Mouse (Mus musculus) intestine, postnatal 0 days (tissue): ENCODE results near the gene Gm13043. TPM values are rescaled to one million over a fixed set of nuclear protein-coding genes. Genes with fewer than 3 reads are reported as not detected.
"Not testable (repeated sequence)": the region's sequence is repeated elsewhere in the genome, so short reads cannot be mapped to it uniquely, and the experiment has no call there.

Experiments
- ATAC-seq: fragments of 200-750 bp; cut with Nextera tagmentation; 2 replicates; pipeline ENCODE4 v1.8.0; 2017; ENCODE audit warnings: mild to moderate bottlenecking, moderate TSS enrichment, moderate library complexity
- H3K27ac ChIP-seq: fragments of 300-500 bp; sonication (generic); 2 replicates; pipeline ENCODE4 v1.5.1; 2014; ENCODE audit warnings: mild to moderate bottlenecking, low read depth, low read length, moderate library complexity
- H3K27me3 ChIP-seq: fragments of 300-500 bp; sonication (generic); replicated peaks from 2 replicates; pipeline ENCODE4 v1.6.1; 2014; ENCODE audit warnings: low read length, mixed read lengths; ENCODE audit not compliant: control insufficient read depth, insufficient read depth
- H3K36me3 ChIP-seq: fragments of 300-500 bp; sonication (generic); 2 replicates; pipeline ENCODE4 v1.6.1; 2014; ENCODE audit warnings: mild to moderate bottlenecking, moderate library complexity; ENCODE audit not compliant: control insufficient read depth, insufficient read depth
- H3K4me1 ChIP-seq: fragments of 300-500 bp; sonication (generic); replicated peaks from 2 replicates; pipeline ENCODE4 v1.6.1; 2014; ENCODE audit warnings: antibody characterized with exemption, low read length, mixed read lengths; ENCODE audit not compliant: control insufficient read depth, insufficient read depth
- H3K4me2 ChIP-seq: fragments of 300-500 bp; sonication (generic); replicated peaks from 2 replicates; pipeline ENCODE4 v1.6.1; 2014; ENCODE audit warnings: low read depth, mild to moderate bottlenecking, moderate library complexity
- H3K4me3 ChIP-seq: fragments of 300-500 bp; sonication (generic); 2 replicates; pipeline ENCODE4 v1.5.1; 2014; ENCODE audit warnings: low read depth, low read length
- H3K9ac ChIP-seq: fragments of 300-500 bp; sonication (generic); 2 replicates; pipeline ENCODE4 v1.6.1; 2014; ENCODE audit warnings: mild to moderate bottlenecking, low read depth, low read length
- H3K9me3 ChIP-seq: fragments of 300-500 bp; sonication (generic); 2 replicates; pipeline ENCODE4 v1.6.1; 2016; ENCODE audit warnings: mixed run types; ENCODE audit not compliant: control insufficient read depth
- CTCF ChIP-seq: sonication (generic); IDR thresholded peaks from 2 replicates; pipeline ENCODE4 v1.5.1; 2016; ENCODE audit warnings: low read depth, mild to moderate bottlenecking, control low read depth, antibody characterized with exemption, moderate library complexity
- WGBS: fragments of 180-500 bp; shearing (Covaris S2); extraction: QIAGEN DNeasy Blood & Tissue Kit; methylation state at CpG from one replicate; pipeline ENCODE4 v1.1.7; 2014; 5-methylcytosine and 5-hydroxymethylcytosine counted together
- polyA plus RNA-seq: library from polyadenylated mRNA; unstranded; fragments of >200 nt; fragmentation: Nextera tagmentation; extraction: Ambion mirVana; gene quantifications from 2 replicates; pipeline ENCODE4 v1.2.1, GENCODE M21; 2015

The Gm13043 gene
- not detected in 2 replicates for polyA plus RNA-seq

- Histone ChIP-seq H3K9ac (no peak within 1 kb of the TSS), H3K4me3 (no peak within 1 kb of the TSS), H3K4me2 (no peak within 1 kb of the TSS), H3K9me3 (no peaks in the 10 kb centered on the region), H3K27me3 (no peaks in the 10 kb centered on the region), H3K27ac (no peak within 1 kb of the TSS), H3K36me3 (no peaks in the 10 kb centered on the region), H3K4me1 (no peaks in the 10 kb centered on the region)
- ATAC-seq, result no peak
- 78% methylated on average over 3 of the region's 3 CpGs for WGBS
- TF ChIP-seq CTCF, result no peak
Observed at GRCm38 (mm10) chr4:143511043-143511442, at the start of gene Gm13043. Gene Gm13043, plus strand, starts transcription at chr4:143511343.

- not testable (repeated sequence) for H3K9ac ChIP-seq, ATAC-seq, H3K36me3 ChIP-seq, H3K27ac ChIP-seq, H3K4me3 ChIP-seq, H3K4me1 ChIP-seq, H3K4me2 ChIP-seq, H3K27me3 ChIP-seq, H3K9me3 ChIP-seq
- no CpG with 5 or more reads among the region's 3 CpGs for WGBS
Observed at GRCm38 (mm10) chr4:143535654-143536053, 24.5 kb downstream of the Gm13043 start, which contains the start of gene Gm13040. Gene Gm13040, plus strand, starts transcription at chr4:143535954.

- H3K9me3 ChIP-seq, H3K4me2 ChIP-seq, H3K4me3 ChIP-seq, H3K27ac ChIP-seq, H3K9ac ChIP-seq, ATAC-seq, H3K4me1 ChIP-seq, H3K36me3 ChIP-seq, H3K27me3 ChIP-seq: not testable (repeated sequence)
- no CpG with 5 or more reads among the region's 3 CpGs for WGBS
Observed at GRCm38 (mm10) chr4:143551400-143551799, 40.3 kb downstream of the Gm13043 start, which contains the start of the genes BC080695 and Gm13057. Gene BC080695, plus strand, starts transcription at chr4:143551700. Gene Gm13057, plus strand, starts transcription at chr4:143551709.

Other genes starting within 250 kb of the Gm13043 start
- gene Pdpn, start 211.8 kb upstream of the Gm13043 start, polyA plus RNA-seq, result 18.1 and 18.5 TPM in 2 replicates
- gene Lrrc38, start 161.6 kb upstream of the Gm13043 start, polyA plus RNA-seq, result not detected in 2 replicates
- not detected in 2 replicates for gene Pramel1, start 116.9 kb upstream of the Gm13043 start, polyA plus RNA-seq
- 5.0 and 6.0 TPM in 2 replicates for gene Pramef8, start 98.9 kb upstream of the Gm13043 start, polyA plus RNA-seq
- not detected in 2 replicates for gene Oog4, start 61.0 kb upstream of the Gm13043 start, polyA plus RNA-seq
- gene Gm13040, start 24.6 kb downstream of the Gm13043 start, polyA plus RNA-seq, result not detected in 2 replicates
- gene BC080695, start 40.4 kb downstream of the Gm13043 start, polyA plus RNA-seq, result not detected in 2 replicates
- not detected in 2 replicates for gene Gm13057, start 40.4 kb downstream of the Gm13043 start, polyA plus RNA-seq
- not detected in 2 replicates for gene Gm13083, start 103.7 kb downstream of the Gm13043 start, polyA plus RNA-seq
- not detected in 2 replicates for gene Gm13088, start 145.9 kb downstream of the Gm13043 start, polyA plus RNA-seq
- gene Gm13089, start 191.4 kb downstream of the Gm13043 start, polyA plus RNA-seq, result not detected in 2 replicates
- not detected in 2 replicates for gene Gm13078, start 208.1 kb downstream of the Gm13043 start, polyA plus RNA-seq